Mouse (Mus musculus) heart, postnatal 0 days (tissue): Measurements from ENCODE around the gene Pigw. TPM values are rescaled to one million over a fixed set of nuclear protein-coding genes. Genes with fewer than 3 reads are reported as not detected.
A peak's percentile ranks its signal among the peaks of the same experiment; 100 is the strongest.

Experiments used
- ATAC-seq: fragments of 200-750 bp; cut with Nextera tagmentation; 2 replicates; pipeline ENCODE4 v1.8.0; 2017; ENCODE audit warnings: low read depth, moderate number of reproducible peaks, moderate library complexity; ENCODE audit not compliant: insufficient read depth
- DNase-seq: peaks from one replicate; pipeline ENCODE4 v3.0.0-alpha.2; 2016; ENCODE audit warnings: low spot score
- H3K27ac ChIP-seq: fragments of 300-500 bp; sonication (generic); 2 replicates; pipeline ENCODE4 v1.5.1; 2014; ENCODE audit warnings: low read depth, mild to moderate bottlenecking
- H3K27me3 ChIP-seq: fragments of 300-500 bp; sonication (generic); 2 replicates; pipeline ENCODE4 v1.6.1; 2014; ENCODE audit warnings: low read length, mixed read lengths; ENCODE audit not compliant: control insufficient read depth, insufficient read depth
- H3K36me3 ChIP-seq: fragments of 300-500 bp; sonication (generic); replicated peaks from 2 replicates; pipeline ENCODE4 v1.6.1; 2014; ENCODE audit warnings: low read length, mixed read lengths; ENCODE audit not compliant: control insufficient read depth, insufficient read depth
- H3K4me1 ChIP-seq: fragments of 300-500 bp; sonication (generic); 2 replicates; pipeline ENCODE4 v1.6.1; 2014; ENCODE audit warnings: antibody characterized with exemption; ENCODE audit not compliant: control insufficient read depth, insufficient read depth
- H3K4me2 ChIP-seq: fragments of 300-500 bp; sonication (generic); 2 replicates; pipeline ENCODE4 v1.6.1; 2014; ENCODE audit warnings: low read depth, mild to moderate bottlenecking, low read length, moderate library complexity
- H3K4me3 ChIP-seq: fragments of 300-500 bp; sonication (generic); 2 replicates; pipeline ENCODE4 v1.5.1; 2014; ENCODE audit warnings: low read depth, low read length
- H3K9ac ChIP-seq: fragments of 300-500 bp; sonication (generic); replicated peaks from 2 replicates; pipeline ENCODE4 v1.6.1; 2014; ENCODE audit warnings: low read depth, low read length, mixed read lengths
- H3K9me3 ChIP-seq: fragments of 300-500 bp; sonication (generic); replicated peaks from 2 replicates; pipeline ENCODE4 v1.6.1; 2016; ENCODE audit warnings: low read length; ENCODE audit not compliant: control insufficient read depth
- CTCF ChIP-seq: IDR thresholded peaks from 2 replicates; pipeline ENCODE4 v1.5.1; 2016; ENCODE audit warnings: antibody characterized with exemption, control low read depth, low read depth
- EP300 ChIP-seq: IDR thresholded peaks from 2 replicates; pipeline ENCODE4 v1.6.1; 2016; ENCODE audit warnings: antibody characterized with exemption, low read depth
- WGBS: fragments of 180-500 bp; shearing (Covaris S2); extraction: QIAGEN DNeasy Blood & Tissue Kit; methylation state at CpG from one replicate; pipeline ENCODE4 v1.1.7; 2014; 5-methylcytosine and 5-hydroxymethylcytosine counted together
- microRNA-seq: library from miRNA; unstranded; fragments of <30 nt; microRNA quantifications from one replicate; pipeline ENCODE4, GENCODE M21; 2016
- polyA plus RNA-seq: library from polyadenylated mRNA; unstranded; fragments of >200 nt; fragmentation: Nextera tagmentation; extraction: Ambion mirVana; gene quantifications from 2 replicates; pipeline ENCODE4 v1.2.1, GENCODE M21; 2015
- total RNA-seq: library from RNA; depleted of rRNA; stranded (reverse); fragments of >200 nt; gene quantifications from 2 replicates; pipeline ENCODE4 v1.2.3, GENCODE M21; 2014; ENCODE audit warnings: low replicate concordance; rRNA removed

The Pigw gene
- total and polyA plus RNA-seq, 2 experiments from 2014 or later: 2.1 to 2.5 TPM

GRCm38 (mm10) chr11:84828516-84829399 lies 51.3 kb downstream of the Pigw start, which contains the start of gene Dhrs11:
Gene Dhrs11 (minus strand): TSS chr11:84828994.
- Histone ChIP-seq H3K27me3 (no peaks in the 10 kb centered on the region), H3K27ac (peak within 1 kb of the TSS; percentile 97), H3K4me2 (peak within 1 kb of the TSS; percentile 74), H3K36me3 (peaks cover 27% of the 10 kb centered on the region), H3K4me1 (peaks cover 27% of the 10 kb centered on the region), H3K9ac (peak within 1 kb of the TSS; percentile 78), H3K4me3 (peak within 1 kb of the TSS; percentile 89), H3K9me3 (no peaks in the 10 kb centered on the region)
- WGBS: under 1% methylated on average over 61 of the region's 62 CpGs
- TF ChIP-seq CTCF (no peak), EP300 (peak; percentile 88; the same call in 1 of the 2 replicates)
- peak; percentile 91 for DNase-seq
- peak; percentile 93 for ATAC-seq

GRCm38 (mm10) chr11:84827901-84828503 lies 52.1 kb downstream of the Pigw start:
- no peak for ATAC-seq
- peaks cover 34% of the 10 kb centered on the region for H3K4me1 ChIP-seq

GRCm38 (mm10) chr11:84827492-84827891 lies 52.6 kb downstream of the Pigw start:
- peak overlapping the region; percentile 78 for H3K9ac ChIP-seq
- H3K4me2 ChIP-seq: peak overlapping the region; percentile 74

More at GRCm38 (mm10) chr11:84827901-84828503, 52.1 kb downstream of the Pigw start:
- H3K4me3 ChIP-seq: peak overlapping the region; percentile 89
- H3K4me2 ChIP-seq: peak overlapping the region; percentile 74
- 36% methylated on average over 3 of the region's 3 CpGs for WGBS
- H3K27me3 ChIP-seq: no peaks in the 10 kb centered on the region
- DNase-seq: peak; percentile 29
- H3K9ac ChIP-seq: peak overlapping the region; percentile 78
- H3K27ac ChIP-seq: peak overlapping the region; percentile 97
- TF ChIP-seq CTCF (no peak), EP300 (no peak)
- no peaks in the 10 kb centered on the region for H3K9me3 ChIP-seq
- H3K36me3 ChIP-seq: peaks cover 21% of the 10 kb centered on the region

More at GRCm38 (mm10) chr11:84827492-84827891, 52.6 kb downstream of the Pigw start:
- Histone ChIP-seq H3K4me3 (peak overlapping the region; percentile 89), H3K27me3 (no peaks in the 10 kb centered on the region), H3K9me3 (no peaks in the 10 kb centered on the region), H3K36me3 (peaks cover 16% of the 10 kb centered on the region), H3K4me1 (peaks cover 39% of the 10 kb centered on the region), H3K27ac (peak overlapping the region; percentile 97)
- ATAC-seq (no peak), DNase-seq (peak; percentile 30)
- TF ChIP-seq EP300: no peak
- no peak for TF ChIP-seq CTCF

Small RNA genes within 50 kb of the gene (microRNA-seq; reads per million reads assigned to microRNA genes)
- gene Gm23564: not detected

Other genes starting within 250 kb of the Pigw start
- 13.9 and 33.7 TPM in 2 replicates for gene Mrm1, start 60.8 kb downstream of the Pigw start, total RNA-seq
- 21.5 and 21.9 TPM in 2 replicates for gene Mrm1, start 60.8 kb downstream of the Pigw start, polyA plus RNA-seq
- gene Dhrs11, start 51.3 kb downstream of the Pigw start, total RNA-seq: 148 and 166 TPM in 2 replicates
- gene Dhrs11, start 51.3 kb downstream of the Pigw start, polyA plus RNA-seq: 110 TPM in 2 replicates
- 31.2 and 35.0 TPM in 2 replicates for gene Ggnbp2, start 9.5 kb downstream of the Pigw start, total RNA-seq
- 37.2 and 39.4 TPM in 2 replicates for gene Ggnbp2, start 9.5 kb downstream of the Pigw start, polyA plus RNA-seq
- gene Myo19, start 137 bp downstream of the Pigw start, total RNA-seq: 2.1 and 12.6 TPM in 2 replicates
- 2.6 and 3.0 TPM in 2 replicates for gene Myo19, start 137 bp downstream of the Pigw start, polyA plus RNA-seq
- gene Znhit3, start 36.1 kb upstream of the Pigw start, total RNA-seq: 21.1 and 31.0 TPM in 2 replicates
- gene Znhit3, start 36.1 kb upstream of the Pigw start, polyA plus RNA-seq: 27.5 and 29.6 TPM in 2 replicates
- 7.4 TPM in 1 of 2 replicates, not detected in the other for gene Car4, start 77.5 kb upstream of the Pigw start, total RNA-seq
- 30.8 and 33.7 TPM in 2 replicates for gene Car4, start 77.5 kb upstream of the Pigw start, polyA plus RNA-seq